Mouse (Mus musculus) kidney, adult 18-20 months (tissue): ENCODE results near the gene Zfp622.

Source experiments
- DNase-seq: peaks from one replicate; pipeline ENCODE4 v3.0.0; 2021

The Zfp622 gene

DNA sequence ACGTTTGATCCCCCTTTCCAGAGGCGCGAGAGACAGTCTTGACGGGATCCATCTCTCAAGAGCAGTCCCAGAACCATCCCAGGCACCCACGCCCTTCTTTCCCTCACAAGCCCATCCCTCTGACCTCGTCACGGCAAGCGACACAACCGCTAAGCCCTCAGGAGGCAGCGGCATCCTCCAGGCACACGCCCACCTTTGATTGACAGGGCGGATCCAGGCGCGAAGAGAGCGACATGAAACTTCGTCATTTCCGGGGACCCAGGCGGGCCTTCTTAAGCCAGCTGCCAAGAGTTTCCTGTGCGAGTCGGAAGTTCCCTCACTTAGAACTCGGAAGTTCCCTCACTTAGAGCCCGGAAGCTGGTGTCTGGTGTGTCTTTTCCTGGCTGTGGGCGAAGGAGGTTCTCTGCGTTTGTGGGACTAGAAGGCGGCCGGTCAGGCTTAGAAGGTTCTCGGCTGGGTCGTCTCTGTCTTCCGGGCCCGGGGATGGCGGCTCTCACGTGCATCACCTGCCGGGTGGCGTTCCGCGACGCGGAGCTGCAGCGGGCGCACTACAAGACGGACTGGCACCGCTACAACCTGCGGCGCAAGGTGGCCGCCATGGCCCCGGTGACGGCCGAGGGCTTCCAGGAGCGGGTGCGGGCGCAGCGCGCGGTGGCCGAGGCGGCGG, at the start of gene Zfp622:
Zfp622 (plus strand) TSS at position 300 of the 667 bp plus-strand sequence.
- peak; percentile 92 for DNase-seq

DNA sequence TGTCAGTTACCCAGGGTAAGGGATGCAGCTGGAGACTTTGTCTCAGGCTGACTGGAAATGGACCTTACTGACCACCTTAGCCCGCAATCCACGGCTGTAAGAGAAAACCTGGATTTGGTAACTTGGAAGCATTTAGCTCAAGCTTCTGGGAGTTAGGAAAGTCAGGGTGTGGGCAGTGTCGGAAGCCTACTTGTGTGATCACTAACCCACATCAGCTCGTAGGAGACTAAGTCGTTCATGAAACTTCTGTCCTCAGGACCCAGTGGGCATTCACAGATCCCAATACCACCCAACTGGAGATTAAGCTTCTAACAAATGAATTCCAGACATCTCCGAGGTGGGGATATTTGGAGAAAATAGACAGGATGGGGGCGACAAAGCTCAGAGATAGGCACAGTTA, 49.8 kb upstream of the Zfp622 start:
- no peak for DNase-seq

DNA sequence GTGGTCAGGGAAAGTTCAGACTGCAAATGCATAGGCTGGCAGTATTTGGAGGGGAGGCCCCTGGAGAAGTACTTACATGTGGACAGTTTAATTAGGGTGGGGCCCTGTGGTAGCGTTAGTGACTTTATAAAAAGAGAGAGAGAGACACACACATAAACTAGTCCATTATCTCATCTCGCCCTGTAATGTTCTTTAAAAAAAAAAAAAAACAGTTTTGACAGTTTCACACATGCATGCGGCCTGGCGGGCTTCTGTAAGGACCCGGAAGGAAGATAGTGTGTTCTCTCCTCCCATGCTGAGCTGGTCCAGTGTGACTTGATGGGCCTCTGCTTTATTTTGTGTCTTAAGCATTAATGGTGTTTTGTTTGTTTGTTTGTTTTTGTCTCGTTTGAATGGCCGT, 45.7 kb upstream of the Zfp622 start:
- no peak for DNase-seq

DNA sequence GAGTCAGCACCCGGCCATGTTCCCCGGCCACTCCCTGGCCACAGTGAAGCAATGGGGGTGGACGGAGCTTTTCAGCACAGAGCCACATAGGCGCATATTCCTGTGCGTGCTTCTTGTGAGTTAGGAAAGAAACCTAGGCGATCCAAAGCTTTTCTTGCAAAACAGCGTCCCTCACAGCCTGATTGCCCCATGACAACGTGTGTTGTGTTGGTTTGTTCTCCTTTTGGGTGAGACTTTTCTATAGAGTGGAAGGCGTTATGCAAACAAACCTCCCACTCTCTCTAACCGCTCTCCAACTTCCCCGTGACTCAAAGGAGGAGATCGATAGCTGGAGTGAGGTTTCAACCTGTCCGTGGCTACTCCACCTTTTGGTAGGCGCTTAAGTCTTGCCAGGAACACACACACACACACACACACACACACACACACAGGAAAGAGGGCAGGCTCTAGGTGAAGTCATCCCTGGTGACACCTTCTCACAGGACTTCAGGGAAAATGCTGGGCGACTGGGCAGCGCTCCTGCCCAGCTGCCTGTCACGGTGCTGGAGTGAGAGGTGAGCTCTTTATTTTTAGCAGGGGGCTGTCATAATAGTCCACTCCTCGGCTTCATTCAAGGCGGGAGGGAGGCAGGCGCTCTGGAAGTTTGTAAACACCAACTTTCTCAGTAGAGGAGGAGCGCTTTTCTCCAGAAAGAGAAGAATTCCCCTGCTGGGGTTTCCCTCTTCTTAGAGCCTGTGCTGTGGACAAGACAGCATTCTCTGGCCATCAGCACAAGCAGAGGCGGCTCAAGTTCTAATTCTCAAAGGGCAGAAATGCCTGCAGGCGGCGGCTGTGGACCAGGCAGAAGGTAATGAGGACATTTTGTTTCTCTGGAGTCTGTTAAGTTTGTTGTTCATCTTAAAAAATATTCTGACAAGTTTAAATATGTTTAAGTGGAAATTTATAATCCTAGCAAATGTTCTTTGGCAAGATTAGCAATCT, 43.5 kb upstream of the Zfp622 start:
- peak; percentile 64 for DNase-seq

DNA sequence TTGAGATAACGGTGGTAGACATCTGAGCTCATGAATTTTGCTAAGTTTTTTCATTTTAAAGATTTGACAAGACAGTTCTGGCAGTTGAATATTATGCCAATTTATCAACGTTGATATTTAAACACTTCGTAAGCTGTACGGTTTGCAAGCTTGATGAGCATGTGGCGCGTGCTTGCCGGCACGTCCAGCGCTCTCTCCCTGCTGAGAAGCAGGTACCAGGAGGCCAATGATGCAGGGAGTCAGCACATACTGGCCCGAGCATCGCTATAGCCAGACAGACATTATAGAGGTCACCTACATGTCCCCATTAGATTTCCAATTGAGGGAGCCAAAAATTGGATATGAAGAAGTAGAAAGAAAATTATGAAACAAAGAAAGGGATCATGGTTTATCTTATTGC, 42.7 kb upstream of the Zfp622 start:
- no peak for DNase-seq

DNA sequence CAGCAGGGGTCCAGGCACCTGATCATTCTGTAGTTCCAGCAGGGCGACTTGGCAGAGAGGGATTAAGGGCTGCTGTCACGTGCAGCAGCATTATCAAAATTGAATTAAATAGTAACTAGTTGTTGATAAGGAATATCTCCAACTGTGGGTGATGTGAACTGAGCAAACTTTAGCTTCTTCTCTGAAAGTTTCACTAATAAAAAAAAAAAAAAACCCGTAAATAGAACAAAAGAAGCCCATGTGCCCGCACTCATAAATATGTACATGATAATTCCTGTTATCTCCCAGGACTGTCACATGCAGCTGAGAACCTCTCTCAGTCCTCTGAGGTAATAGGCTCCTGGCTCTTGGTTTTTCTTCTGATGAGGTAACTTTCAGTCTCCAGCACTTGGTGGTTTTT, 41.8 kb upstream of the Zfp622 start:
- DNase-seq = no peak

DNA sequence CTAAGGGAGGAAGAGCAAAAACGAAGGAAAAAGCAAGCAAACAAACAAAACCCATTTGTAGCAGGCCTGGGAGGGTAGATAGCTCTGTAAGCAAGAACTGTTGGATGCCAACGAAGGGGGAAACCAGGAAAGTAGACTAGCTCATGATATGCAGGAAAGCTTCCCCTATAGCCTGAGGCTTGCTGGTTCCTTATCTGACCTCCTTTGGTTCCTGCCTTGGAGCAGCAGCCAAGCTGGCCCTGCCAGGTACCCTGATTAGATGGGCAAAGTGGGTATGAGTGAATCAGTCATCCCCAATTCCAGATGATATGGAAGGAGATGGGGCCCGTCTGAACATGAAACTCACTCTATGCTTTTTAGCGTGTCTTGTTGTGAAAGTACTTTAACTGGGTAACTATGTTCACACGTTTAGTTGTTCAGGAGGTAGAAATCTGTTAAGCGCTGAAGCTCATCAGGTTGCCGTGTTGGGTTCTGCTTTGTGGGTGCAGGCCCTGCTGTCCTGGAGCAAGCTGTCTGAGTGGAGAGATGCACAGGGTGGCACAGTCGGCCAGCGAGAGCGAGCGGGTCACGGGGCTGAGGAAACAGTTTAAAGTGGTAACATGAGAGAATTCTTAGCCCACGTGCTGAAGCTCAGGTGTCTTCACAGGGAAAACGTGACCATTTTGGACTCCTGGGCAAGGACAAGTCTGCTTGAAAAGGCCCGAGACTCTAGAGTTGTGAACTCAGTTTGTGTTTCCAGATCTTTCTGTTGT, 40.6 kb upstream of the Zfp622 start:
- no peak for DNase-seq

DNA sequence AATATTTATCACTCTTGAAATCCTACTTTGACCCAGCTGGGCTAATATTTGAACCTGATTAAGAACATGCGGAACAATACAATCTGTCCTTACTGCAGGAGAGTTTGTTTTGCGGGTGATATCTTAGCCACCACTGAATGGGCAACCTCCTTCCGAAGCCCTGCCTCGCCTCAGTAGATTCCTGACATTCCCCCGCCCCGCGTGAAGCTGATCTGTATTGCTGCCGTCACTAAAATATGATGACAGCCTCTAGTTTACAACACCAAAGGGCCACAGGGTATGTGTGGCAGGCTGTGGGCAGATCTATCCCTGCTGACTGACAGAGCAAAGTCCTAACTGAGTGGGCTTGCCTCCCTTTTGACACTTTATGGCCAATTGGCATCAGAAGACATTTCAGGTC, 38.9 kb upstream of the Zfp622 start:
- DNase-seq = peak; percentile 62

DNA sequence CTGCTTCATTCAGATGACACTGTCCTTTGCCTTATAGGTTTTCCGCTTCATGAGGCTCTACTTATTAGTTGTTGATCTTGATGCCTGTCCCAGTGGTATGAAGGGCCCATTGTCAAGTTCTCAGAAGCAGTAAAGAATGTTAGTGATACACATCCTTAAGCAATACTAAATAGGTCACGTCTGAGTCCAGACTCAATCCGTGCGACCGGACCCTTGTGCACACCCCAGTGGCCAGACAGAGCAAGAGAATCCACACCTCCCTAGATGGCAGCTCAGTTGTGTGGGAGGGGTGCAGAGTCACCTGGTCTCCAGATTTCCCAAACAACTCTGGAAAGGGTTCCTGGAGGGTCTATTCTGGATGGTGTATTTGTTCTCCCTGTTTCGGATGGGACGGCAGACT, 37.7 kb upstream of the Zfp622 start:
- no peak for DNase-seq

DNA sequence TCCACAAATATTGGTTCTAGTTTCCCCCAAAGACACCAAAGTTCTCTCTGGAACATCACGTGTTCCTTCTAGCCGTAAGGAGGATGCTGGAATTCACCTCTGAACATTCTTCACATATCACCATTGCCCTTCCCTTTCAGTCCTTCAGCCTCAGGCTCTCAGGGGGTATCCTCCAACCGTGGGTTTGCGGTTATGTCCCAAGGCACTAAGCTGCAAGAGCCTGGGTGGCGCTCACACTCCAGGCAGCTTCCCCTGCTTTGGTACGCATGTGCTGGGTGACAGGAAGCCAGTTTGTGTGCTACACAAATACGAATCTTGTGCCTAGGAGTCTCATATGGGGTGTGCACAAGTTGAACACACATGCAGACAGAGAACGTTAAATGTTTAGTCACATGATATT, 36.8 kb upstream of the Zfp622 start:
- peak; percentile 11 for DNase-seq

DNA sequence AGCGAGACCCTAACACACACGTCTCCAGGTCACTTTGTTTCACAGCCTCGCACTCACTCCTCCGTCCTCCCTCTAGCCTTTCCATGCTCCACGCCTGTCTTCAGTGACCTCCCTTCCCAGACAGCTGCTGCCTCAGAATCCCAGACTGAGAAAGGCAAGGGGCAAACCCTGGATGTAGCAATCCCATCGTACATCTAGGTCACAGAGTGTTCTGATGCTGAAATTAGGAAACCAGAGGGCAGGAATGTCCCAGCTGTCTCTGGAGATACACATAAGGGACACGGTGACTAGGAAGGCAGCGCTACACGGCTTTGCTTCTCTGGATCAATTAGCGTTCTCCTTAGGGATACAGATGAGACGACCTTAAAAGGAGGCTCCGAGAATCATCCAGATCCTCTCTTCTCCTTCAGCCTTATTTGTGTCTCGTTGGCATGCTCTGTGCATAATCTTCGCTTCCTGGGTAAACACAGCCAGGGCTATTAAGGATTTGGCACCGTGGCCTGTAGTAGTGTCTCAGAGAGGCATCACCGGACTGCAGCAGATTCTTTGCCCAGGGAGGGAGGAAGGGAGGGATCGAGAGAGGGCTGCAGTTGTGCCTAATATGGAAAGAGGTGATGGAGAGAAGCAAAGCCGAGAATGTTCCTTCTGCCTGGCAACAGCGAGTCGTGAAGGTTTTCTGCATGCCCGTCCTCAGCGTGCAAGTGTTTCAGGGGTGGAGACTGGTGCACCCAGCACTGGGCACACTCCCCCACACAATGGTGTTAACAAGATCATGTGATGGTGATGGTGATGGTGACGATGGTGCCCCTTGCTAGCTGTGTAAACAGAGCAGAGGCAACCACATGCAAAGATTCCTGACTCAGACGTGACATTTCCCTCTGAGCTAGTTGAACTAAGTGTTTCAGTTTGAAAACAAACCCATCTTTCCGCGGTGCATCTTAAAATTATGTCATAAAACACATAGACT, 35.6 kb upstream of the Zfp622 start:
- DNase-seq = peak; percentile 35

DNA sequence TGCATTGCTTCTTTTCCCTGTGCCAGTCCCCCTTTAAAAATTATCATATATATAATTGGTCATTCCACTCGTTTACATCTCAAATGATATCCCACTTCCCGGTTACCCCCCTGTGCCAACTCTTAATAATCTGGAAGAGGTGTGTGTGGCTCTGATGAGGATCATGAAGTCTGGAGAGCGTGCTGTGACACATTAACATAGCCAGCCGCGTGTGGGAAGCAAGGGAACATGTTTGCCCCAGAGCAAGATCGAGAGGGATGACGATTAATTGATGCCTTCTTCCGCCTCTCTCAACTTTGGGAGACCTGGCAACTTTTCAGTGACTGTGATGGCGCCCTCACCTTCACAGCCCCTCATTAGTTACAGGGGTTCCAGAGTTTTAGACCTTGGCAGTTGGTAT, 34.5 kb upstream of the Zfp622 start:
- peak; percentile 31 for DNase-seq

DNA sequence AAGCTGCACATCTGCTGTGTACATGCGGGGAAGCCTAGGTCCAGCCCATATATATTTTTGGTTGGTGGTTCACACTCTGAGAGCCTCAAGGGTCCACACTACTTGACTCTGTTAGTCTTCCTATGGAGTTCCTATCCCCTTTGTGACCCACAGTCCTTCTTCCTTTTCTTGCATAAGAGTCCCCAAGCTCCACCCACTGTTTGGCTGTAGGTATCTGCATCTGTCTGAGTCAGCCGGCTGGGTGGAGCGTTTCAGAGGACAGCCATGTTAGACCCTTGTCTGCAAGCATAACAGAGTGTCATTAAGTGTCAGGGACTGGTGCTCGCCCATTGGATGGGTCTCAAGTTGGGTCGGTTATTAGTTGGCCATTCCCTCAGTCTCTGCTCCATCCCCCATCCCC, 33.6 kb upstream of the Zfp622 start:
- peak; percentile 7 for DNase-seq

DNA sequence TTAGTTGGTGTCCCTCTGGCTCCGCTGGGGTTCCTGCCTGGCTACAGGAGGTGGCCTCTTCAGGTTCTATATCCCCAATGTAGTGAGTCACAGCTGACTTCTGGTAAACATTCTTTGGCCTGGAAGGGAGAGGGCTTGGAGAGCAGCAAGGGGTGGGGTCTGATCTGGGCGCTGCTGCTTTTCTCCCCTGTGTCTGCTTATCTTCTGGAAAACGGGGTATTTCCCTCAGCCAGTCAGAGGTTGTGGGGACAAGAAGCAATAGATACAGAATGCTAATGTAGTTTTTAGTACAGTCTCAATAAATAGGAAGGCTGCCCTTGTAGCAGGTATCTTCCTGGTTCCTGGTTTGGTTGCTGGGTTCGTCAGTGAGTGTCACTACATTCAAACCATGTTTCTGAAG, 33.1 kb upstream of the Zfp622 start:
- peak; percentile 3 for DNase-seq

DNA sequence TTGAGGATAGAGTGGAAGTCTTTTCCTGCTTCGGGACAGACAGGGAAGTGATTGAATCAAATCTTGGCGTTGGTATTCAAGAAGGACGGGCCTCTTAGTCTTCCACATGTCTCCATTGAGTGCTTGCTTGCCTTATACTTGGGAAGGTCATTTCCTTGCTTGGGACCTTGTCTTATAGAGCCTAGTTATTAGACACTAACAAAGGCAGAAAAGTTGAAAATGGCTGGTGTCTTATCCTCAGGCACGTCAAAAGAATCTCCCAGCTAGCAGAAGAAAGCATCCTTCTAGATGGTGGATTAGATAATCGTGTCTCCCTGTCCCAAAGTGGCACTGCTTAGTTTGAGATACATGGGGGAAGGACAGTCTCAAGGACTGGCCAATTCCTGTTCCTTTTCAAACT, 28.2 kb upstream of the Zfp622 start:
- DNase-seq = no peak

DNA sequence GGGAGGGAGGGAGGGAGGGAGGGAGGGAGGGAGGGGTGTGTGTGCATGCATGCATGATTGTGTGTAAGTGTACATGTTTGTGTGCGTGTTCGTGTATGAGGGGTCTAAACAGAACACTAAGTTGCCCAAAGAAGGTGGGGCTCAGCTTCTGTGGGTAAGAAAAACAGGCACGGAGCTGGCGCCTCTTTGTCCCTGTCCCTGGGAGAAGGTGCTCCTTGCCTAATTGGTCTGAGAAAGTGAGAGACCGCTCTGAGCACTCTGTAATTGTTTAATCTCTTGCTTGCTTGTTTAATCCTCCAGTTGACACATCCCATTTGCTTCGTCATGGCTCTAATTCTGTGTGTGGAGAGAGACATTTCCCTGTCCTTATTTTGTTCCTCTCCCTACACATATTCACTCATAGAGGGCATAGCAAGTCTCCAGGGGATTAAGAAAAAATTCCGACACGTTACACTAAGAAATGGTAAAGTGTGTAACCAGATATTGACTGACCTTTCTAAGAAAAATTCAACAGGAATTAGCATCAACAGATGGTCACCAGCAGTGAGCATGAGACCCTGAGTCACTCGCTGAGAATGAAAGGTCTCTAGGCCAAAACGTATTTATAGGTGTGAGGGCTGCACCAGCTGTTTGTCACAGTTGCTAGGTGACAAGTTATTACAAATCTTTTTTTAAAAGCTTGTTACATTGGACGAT, 27.6 kb upstream of the Zfp622 start:
- peak; percentile 58 for DNase-seq

DNA sequence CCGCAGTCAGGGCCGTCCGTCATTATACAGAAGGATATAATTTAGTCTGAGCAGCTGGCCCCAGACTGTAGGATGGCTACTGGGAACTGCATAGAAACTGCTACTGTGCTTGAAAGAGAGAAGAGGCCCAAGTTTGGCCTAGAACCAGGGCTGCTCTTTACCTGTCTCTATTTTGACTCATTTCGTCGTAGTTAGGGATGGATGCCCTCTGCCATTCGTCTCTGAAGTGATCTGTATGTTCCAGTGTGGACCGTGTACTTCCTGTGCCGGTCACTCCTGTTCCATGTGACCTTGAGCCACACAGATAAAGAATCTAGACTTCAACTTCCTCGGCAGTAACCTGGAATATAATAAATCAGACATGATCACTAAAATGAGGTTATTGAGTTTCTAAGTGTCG, 26.5 kb upstream of the Zfp622 start:
- no peak for DNase-seq

DNA sequence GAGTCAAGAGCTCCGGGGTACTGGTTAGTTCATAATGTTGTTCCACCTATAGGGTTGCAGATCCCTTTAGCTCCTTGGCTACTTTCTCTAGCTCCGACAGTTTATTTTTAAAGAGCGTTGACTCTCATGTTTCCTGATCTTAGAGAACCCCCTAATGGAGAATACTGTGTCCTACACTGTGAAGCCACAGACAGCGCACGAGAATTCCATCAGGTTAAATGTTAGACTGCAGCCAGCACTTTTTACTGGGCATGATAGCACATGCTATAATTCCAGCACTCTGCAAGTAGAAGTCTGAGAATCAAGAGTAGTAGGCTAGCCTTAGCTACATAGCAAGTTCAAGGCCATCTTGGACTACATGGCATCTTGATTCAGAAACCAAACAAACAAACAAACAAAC, 24.8 kb upstream of the Zfp622 start:
- DNase-seq = no peak

DNA sequence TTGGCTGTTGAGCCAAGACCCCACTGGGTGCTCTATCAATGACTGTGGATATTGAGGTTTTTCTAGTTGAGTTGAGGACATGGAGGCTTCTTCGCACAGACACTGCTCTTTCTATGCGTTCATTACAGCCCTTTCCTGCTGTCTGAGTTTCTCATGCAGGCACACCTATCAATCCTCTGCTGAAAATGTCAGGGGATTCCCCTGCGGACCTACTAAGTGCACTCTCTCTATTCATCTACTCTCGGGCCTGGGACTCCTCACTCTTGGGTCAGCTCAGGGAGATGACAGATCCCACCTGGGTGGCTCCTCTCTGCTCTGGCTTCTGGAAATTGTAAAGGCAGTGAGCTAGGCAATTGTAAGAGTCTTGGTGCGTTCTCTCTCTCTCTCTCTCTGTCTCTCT, 23.9 kb upstream of the Zfp622 start:
- DNase-seq = no peak

DNA sequence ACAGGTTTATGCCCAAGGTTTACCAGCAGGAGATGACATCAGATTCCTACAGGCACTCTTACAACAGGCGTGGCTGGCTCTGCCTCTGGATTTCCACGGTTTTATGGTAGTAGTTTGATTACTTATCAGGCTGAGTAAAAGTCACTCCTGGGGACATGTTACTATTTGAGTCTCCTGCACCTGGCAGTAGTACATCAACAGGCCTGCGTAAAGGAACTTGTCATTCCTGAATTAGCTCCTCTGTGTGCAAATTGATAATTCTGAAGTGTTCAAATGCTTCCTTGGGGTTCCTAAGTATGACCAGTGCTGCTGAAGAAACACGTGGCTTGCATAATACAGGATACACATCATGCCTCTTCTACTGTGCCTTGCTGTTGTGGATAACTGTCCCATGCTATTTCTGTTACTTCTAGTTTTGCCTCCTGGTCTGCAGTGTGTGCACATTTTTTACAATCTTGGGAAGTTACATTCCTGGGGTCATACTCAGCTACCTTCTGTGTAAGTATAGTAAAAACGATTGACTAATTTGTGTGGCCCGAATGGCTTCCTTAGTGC, 17.9 kb upstream of the Zfp622 start:
- DNase-seq = no peak

DNA sequence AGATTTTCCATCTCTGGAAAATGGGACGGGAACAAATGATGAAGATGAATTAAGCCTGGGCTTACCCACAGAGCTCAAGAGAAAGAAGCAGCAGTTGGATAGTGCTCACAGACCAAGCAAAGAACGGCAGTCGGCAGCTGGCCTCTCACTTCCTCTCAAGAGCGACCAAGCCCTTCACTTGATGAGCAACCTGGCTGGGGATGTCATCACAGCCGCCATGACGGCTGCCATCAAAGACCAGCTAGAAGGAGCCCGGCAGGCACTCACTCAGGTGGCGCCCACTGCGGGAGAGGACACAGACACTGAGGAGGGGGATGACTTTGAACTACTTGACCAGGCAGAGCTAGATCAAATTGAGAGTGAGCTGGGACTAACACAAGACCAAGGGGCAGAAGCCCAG, 12.6 kb upstream of the Zfp622 start:
- no peak for DNase-seq
